Mouse (Mus musculus) heart, postnatal 14 days (tissue): ENCODE measurements around the gene Aifm2. TPM values are rescaled to one million over a fixed set of nuclear protein-coding genes. Genes with fewer than 3 reads are reported as not detected.

Source experiments
- DNase-seq, 2 experiments: peaks; one replicate each; pipeline ENCODE4 v3.0.0; 2021 to 2022
- intact Hi-C: fragments of 180-260 bp; cut with DNase I; formaldehyde crosslinking; loops from one replicate; pipeline ENCODE4 v1.15.1; 2025
- total RNA-seq, 2 experiments: library from RNA; stranded (reverse); gene quantifications; 2 replicates each; pipeline ENCODE4 v1.2.3; 2021

Gene Aifm2
- total RNA-seq, 2 experiments from 2014 or later = 31.3 to 34.6 TPM

GRCm38 (mm10) chr10:61715462-61715837, 387 bp downstream of the Aifm2 start:
- intact Hi-C loops = no loop called here

DNA sequence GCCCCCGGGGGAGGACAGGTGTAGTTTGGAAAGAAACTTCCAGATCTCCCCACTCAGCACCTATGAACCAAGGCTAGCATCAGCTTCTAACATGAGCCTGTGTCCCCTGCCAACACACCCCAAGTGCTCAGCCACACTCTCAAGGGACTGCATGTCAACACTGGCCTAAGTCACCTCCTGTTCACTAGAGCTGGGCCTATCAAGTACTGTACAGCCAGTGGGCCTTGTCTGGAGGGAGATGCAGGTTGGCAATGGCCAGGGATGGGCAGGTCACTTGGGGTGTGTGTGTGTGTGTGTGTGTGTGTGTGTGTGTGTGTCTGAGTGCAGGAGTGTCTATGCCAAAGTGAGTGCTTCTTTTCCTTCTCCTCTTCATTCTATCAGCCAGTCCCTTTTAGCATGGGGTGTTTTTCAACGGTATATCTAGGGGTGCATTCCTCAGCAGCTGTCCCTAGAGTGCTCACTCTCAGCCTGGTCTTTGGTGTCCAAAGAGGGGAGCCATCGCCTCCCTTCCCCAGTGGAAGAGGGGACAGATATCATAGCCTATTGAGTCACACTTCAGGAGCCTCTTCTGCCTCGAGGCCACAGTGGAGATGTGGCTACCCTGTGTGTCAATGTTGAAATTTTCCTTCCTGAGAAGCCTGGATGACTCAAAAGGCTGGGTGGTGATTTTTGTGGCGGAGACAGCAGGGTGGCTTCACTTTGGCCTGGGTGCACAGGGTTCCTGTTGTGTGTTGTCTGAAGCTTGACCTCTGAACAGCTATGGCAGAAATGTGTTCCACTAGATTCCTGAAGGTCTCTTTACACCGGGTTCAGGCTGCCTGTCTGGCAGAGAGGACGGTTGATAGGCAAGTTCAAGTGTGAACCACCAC, 1.2 kb downstream of the Aifm2 start:
- intact Hi-C loops = no loop called here
- DNase-seq = peak in 1 of 2 experiments; percentile 18

More at GRCm38 (mm10) chr10:61715462-61715837, 387 bp downstream of the Aifm2 start:
- DNase-seq = no peak

- intact Hi-C loops = no loop called here
- no peak for DNase-seq
Observed at GRCm38 (mm10) chr10:61717406-61718296, 2.6 kb downstream of the Aifm2 start.

- DNase-seq = no peak
- intact Hi-C loops = no loop called here
Observed at GRCm38 (mm10) chr10:61720331-61720730, 5.3 kb downstream of the Aifm2 start.

GRCm38 (mm10) chr10:61722215-61722614, 7.2 kb downstream of the Aifm2 start:
- intact Hi-C loops = no loop called here
- DNase-seq = no peak

DNA sequence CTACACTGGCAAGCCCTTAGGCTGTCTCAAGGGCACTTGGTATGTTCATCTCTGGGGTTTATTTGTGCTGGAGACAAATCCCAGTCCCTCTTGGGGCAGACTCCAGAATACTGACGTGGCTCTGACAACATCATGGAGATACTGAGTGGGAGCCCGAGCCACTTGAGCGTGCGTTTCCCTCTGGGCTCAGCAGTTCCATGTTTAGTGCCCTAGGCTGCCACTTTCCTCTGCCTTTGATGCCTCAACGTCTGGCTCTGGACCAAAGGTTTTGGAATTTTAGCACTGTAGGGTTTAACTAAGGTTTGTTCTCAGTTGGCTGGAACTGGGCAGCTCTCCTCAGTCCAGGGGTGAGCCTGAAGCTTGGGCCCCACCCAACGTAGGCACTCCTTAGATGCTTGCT, 8.2 kb downstream of the Aifm2 start:
- DNase-seq = peak in 1 of 2 experiments; percentile 31
- intact Hi-C loops = no loop called here

- no peak for DNase-seq
- intact Hi-C loops = no loop called here
Observed at GRCm38 (mm10) chr10:61729181-61729580, 14.1 kb downstream of the Aifm2 start.

- intact Hi-C loops = no loop called here
- DNase-seq = no peak
Observed at GRCm38 (mm10) chr10:61730171-61730570, 15.1 kb downstream of the Aifm2 start.

GRCm38 (mm10) chr10:61734377-61734776, 19.3 kb downstream of the Aifm2 start:
- DNase-seq = peak; percentile 19 to 47

GRCm38 (mm10) chr10:61736671-61737078, 21.6 kb downstream of the Aifm2 start:
- DNase-seq = no peak
- intact Hi-C loops = no loop called here

More at GRCm38 (mm10) chr10:61734377-61734776, 19.3 kb downstream of the Aifm2 start:
- intact Hi-C loops = no loop called here

DNA sequence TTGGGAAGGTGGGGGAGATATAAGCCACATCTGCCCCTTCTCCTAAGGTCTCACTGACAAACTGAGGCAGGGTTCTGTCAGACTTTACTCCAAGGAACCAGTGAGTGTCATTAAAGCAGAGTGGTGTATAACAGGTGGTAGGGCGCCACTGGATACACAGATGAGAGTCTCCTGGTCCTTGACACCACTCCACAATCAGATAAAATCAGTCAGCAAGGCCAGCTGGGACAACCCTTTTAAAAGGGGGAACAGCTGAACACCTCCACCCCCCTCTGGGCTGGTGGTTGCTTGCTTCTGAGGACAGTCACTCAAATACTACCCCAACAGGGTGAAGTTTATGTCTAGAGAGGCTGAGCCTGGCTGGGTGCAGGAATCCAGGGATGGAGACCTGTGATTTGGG, 22.5 kb downstream of the Aifm2 start:
- DNase-seq = no peak
- intact Hi-C loops = no loop called here

GRCm38 (mm10) chr10:61738126-61738525, 23.1 kb downstream of the Aifm2 start:
- intact Hi-C loops = no loop called here
- DNase-seq = no peak

GRCm38 (mm10) chr10:61741306-61741705, 26.2 kb downstream of the Aifm2 start:
- intact Hi-C loops = no loop called here

DNA sequence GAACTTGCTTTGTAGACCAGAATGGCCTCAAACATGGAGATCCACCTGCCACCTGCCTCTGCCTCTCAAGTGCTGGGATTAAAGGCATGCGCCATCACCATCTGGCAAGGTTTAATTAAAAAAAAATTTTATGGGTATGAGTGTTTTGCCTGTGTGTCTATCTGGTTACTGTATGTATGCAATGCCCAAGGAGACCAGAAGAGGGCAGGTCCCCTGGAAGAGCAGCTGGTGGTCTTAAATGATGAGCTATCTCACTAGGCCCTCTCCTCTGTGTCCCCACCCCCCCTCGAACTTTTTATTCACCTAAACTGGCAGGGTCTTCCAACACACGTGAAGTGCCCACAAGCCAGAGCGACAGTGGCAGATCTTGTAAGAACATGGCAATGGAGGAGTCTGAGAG, 26.8 kb downstream of the Aifm2 start:
- intact Hi-C loops = no loop called here

More at GRCm38 (mm10) chr10:61741306-61741705, 26.2 kb downstream of the Aifm2 start:
- DNase-seq = no peak

DNA sequence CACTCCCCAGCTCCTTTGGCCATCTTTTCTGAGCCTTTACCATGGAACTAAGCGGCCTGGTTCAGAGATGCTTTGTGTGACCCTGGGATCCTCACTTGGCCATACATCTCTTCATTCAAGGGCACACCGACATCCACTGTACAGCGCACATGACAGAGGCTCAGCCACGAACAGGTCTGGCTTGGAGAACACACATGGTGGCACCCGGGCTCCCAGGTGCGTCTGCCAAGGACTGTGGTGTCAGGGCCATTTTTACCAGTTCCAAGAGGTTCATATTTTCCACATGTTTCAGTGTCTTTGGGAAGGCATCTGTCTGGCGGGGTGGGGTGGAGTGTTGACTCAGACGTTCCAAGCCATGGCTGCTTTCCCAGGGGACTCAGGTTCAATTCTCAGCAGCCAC, 27.3 kb downstream of the Aifm2 start:
- DNase-seq = no peak
- intact Hi-C loops = no loop called here

More for the DNA sequence above, 26.8 kb downstream of the Aifm2 start:
- no peak for DNase-seq

DNA sequence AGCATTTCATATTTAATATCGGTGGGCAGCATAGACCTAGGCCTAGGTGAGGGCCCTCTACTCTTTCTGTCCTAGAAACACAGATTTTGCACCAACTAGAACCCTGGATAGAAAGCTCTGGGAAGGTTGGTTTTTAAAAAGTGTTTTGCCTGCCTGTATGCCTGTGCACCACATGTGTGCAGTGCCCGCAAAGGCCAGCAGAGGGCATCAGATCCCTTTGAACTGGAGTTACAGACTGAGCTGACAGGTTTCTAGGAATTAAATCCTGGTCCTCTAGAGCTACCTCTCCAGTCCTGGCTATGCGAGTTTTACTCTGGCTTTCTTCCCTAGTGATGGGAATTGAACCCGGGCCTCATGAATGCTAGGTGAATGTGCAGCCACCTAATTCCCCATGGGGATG, 30.1 kb downstream of the Aifm2 start:
- intact Hi-C loops = no loop called here
- peak in 1 of 2 experiments; percentile 44 for DNase-seq

- intact Hi-C loops = no loop called here
- no peak for DNase-seq
Observed at GRCm38 (mm10) chr10:61747302-61747701, 32.2 kb downstream of the Aifm2 start.

DNA sequence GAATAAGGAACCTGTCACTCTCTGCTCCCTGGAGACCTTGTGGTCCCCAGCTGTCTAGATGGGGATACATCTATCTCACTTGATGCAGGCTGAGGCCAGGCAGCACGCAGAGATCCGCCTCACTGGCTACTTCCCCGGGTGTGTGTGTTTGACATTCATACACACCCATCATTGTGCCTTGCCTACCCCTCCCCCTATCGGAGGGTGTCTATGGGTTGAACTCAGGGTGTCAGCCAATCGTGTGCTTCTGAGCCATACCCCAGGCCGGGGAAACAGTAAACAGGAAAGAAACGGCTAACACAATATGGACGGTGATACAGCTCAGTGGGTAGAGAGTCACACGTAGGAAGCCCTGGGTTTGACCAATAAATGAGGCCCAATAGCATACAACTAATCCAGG, 35.0 kb downstream of the Aifm2 start:
- intact Hi-C loops = no loop called here
- no peak for DNase-seq

- peak; percentile 39 to 40 for DNase-seq
- intact Hi-C loops = no loop called here
Observed at GRCm38 (mm10) chr10:61751534-61752219, 36.6 kb downstream of the Aifm2 start.

- no peak for DNase-seq
- intact Hi-C loops = no loop called here
Observed at GRCm38 (mm10) chr10:61753071-61753470, 38.0 kb downstream of the Aifm2 start.

DNA sequence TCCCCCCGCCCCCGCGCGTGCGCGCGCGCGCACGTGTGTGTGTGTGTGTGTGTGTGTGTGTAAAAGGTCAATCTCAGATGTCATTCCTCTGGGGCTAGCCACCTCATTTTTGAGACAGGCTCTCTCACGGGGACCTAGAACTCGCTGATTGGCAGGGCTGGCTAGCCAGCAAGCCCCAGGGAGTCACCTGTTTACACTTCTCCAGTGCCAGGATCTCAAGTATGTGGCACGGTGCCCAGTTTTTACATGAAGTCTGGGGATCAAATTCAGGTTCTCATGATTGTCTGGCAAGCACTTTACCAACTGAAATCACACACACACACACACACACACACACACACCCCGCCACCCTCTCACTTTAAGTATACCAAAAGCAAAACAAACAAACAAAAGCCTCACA, 42.0 kb downstream of the Aifm2 start:
- DNase-seq = peak; percentile 37 to 76
- intact Hi-C loops = no loop called here
